Mouse (Mus musculus) cerebellum, adult 9-11 months (tissue): ENCODE measurements around the gene Efhc1.
"Not testable (repeated sequence)": the region's sequence is repeated elsewhere in the genome, so short reads cannot be mapped to it uniquely, and the experiment has no call there.

Source experiments
- DNase-seq: peaks from one replicate; pipeline ENCODE4 v3.0.0; 2022

Gene Efhc1

GRCm38 (mm10) chr1:20951300-20951763 is at the start of gene Efhc1:
TSS of gene Efhc1 (plus strand) at chr1:20951626.
- DNase-seq, result peak; percentile 94

- DNase-seq, result peak; percentile 92
Measured at GRCm38 (mm10) chr1:20905501-20906127, 45.8 kb upstream of the Efhc1 start.

GRCm38 (mm10) chr1:20906128-20906515 is 45.3 kb upstream of the Efhc1 start:
- DNase-seq, result peak; percentile 75

- no peak for DNase-seq
Measured at GRCm38 (mm10) chr1:20908541-20908940, 42.9 kb upstream of the Efhc1 start.

GRCm38 (mm10) chr1:20912115-20912514 is 39.3 kb upstream of the Efhc1 start:
- DNase-seq, result no peak

- DNase-seq, result no peak
Measured at GRCm38 (mm10) chr1:20912527-20913171, 38.8 kb upstream of the Efhc1 start.

- DNase-seq, result no peak
Measured at GRCm38 (mm10) chr1:20914769-20915168, 36.7 kb upstream of the Efhc1 start.

GRCm38 (mm10) chr1:20915608-20916007 is 35.8 kb upstream of the Efhc1 start:
- no peak for DNase-seq

GRCm38 (mm10) chr1:20917496-20918050 is 33.9 kb upstream of the Efhc1 start:
- DNase-seq, result no peak

GRCm38 (mm10) chr1:20919728-20920127 is 31.7 kb upstream of the Efhc1 start:
- DNase-seq, result peak; percentile 80

- DNase-seq, result peak; percentile 89
Measured at GRCm38 (mm10) chr1:20921081-20921528, 30.3 kb upstream of the Efhc1 start.

GRCm38 (mm10) chr1:20922612-20923399 is 28.6 kb upstream of the Efhc1 start:
- DNase-seq, result peak; percentile 91

GRCm38 (mm10) chr1:20925324-20925723 is 26.1 kb upstream of the Efhc1 start:
- not testable (repeated sequence) for DNase-seq

GRCm38 (mm10) chr1:20925926-20926325 is 25.5 kb upstream of the Efhc1 start:
- DNase-seq, result no peak

GRCm38 (mm10) chr1:20926376-20926775 is 25.1 kb upstream of the Efhc1 start:
- no peak for DNase-seq

- DNase-seq, result no peak
Measured at GRCm38 (mm10) chr1:20928487-20928886, 22.9 kb upstream of the Efhc1 start.

- DNase-seq, result peak; percentile 75
Measured at GRCm38 (mm10) chr1:20933457-20933856, 18.0 kb upstream of the Efhc1 start.

GRCm38 (mm10) chr1:20935106-20935505 is 16.3 kb upstream of the Efhc1 start:
- DNase-seq, result peak; percentile 77

- DNase-seq, result peak; percentile 55
Measured at GRCm38 (mm10) chr1:20939046-20939445, 12.4 kb upstream of the Efhc1 start.

- DNase-seq, result no peak
Measured at GRCm38 (mm10) chr1:20940151-20940550, 11.3 kb upstream of the Efhc1 start.

GRCm38 (mm10) chr1:20941322-20941721 is 10.1 kb upstream of the Efhc1 start:
- no peak for DNase-seq

- DNase-seq, result no peak
Measured at GRCm38 (mm10) chr1:20941857-20942256, 9.6 kb upstream of the Efhc1 start.

GRCm38 (mm10) chr1:20943016-20943415 is 8.4 kb upstream of the Efhc1 start:
- DNase-seq, result no peak
